Mouse (Mus musculus) hindbrain, embryonic 10.5 days (tissue): ENCODE data around the gene Scarb2. TPM values are rescaled to one million over a fixed set of nuclear protein-coding genes. Genes with fewer than 3 reads are reported as not detected.

Experiments used
- DNase-seq: peaks from one replicate; pipeline ENCODE4 v3.0.0-alpha.2; 2017; ENCODE audit warnings: low spot score
- H3K27ac ChIP-seq: fragments of 300-500 bp; sonication (generic); 2 replicates; pipeline ENCODE4 v1.5.1; 2016; ENCODE audit warnings: mild to moderate bottlenecking, moderate library complexity
- H3K27me3 ChIP-seq: fragments of 300-500 bp; sonication (generic); 2 replicates; pipeline ENCODE4 v1.6.1; 2016; ENCODE audit warnings: mild to moderate bottlenecking; ENCODE audit not compliant: poor library complexity, insufficient read depth, severe bottlenecking
- H3K36me3 ChIP-seq: fragments of 300-500 bp; sonication (generic); 2 replicates; pipeline ENCODE4 v1.6.1; 2016; ENCODE audit warnings: mild to moderate bottlenecking, moderate library complexity
- H3K4me1 ChIP-seq: fragments of 300-500 bp; sonication (generic); replicated peaks from 2 replicates; pipeline ENCODE4 v1.6.1; 2016; ENCODE audit warnings: mild to moderate bottlenecking
- H3K4me3 ChIP-seq: fragments of 300-500 bp; sonication (generic); 2 replicates; pipeline ENCODE4 v1.5.1; 2016; ENCODE audit warnings: mild to moderate bottlenecking, moderate library complexity
- H3K9me3 ChIP-seq: fragments of 300-500 bp; sonication (generic); 2 replicates; pipeline ENCODE4 v1.6.1; 2016; ENCODE audit warnings: mild to moderate bottlenecking, moderate library complexity
- WGBS: fragments of 180-500 bp; shearing (Covaris S2); methylation state at CpG from one replicate; pipeline ENCODE4 v1.1.7; 2016; 5-methylcytosine and 5-hydroxymethylcytosine counted together
- polyA plus RNA-seq: library from polyadenylated mRNA; unstranded; fragments of >200 nt; fragmentation: Nextera tagmentation; extraction: Ambion mirVana; gene quantifications from 2 replicates; pipeline ENCODE4 v1.2.1, GENCODE M21; 2016

Scarb2 gene
- polyA plus RNA-seq, 1 experiment from 2014 or later: 11.8 TPM

- Histone ChIP-seq H3K27ac (no peak overlapping the region), H3K4me1 (peaks cover 17% of the 10 kb centered on the region), H3K4me3 (no peak overlapping the region), H3K27me3 (no peaks in the 10 kb centered on the region), H3K9me3 (no peaks in the 10 kb centered on the region; the same call in 1 of the 2 replicates), H3K36me3 (peaks cover 27% of the 10 kb centered on the region)
- no peak for DNase-seq
- WGBS: 82% methylated on average over 4 of the region's 4 CpGs
These were observed 17.1 kb downstream of the Scarb2 start for GRCm38 (mm10) chr5:92489503-92489902.

- 75% methylated on average over 7 of the region's 7 CpGs for WGBS
- Histone ChIP-seq H3K4me3 (no peak overlapping the region), H3K27ac (no peak overlapping the region), H3K36me3 (peaks cover 32% of the 10 kb centered on the region), H3K4me1 (peaks cover 17% of the 10 kb centered on the region), H3K9me3 (no peaks in the 10 kb centered on the region; the same call in 1 of the 2 replicates), H3K27me3 (no peaks in the 10 kb centered on the region)
- no peak for DNase-seq
These were observed 17.7 kb downstream of the Scarb2 start for GRCm38 (mm10) chr5:92488961-92489360.

- Histone ChIP-seq H3K4me3 (no peak overlapping the region), H3K4me1 (peaks cover 15% of the 10 kb centered on the region), H3K27me3 (no peaks in the 10 kb centered on the region), H3K9me3 (no peaks in the 10 kb centered on the region; the same call in 1 of the 2 replicates), H3K36me3 (peaks cover 38% of the 10 kb centered on the region), H3K27ac (no peak overlapping the region)
- WGBS: 72% methylated on average over 3 of the region's 3 CpGs
- DNase-seq: no peak
These were observed 18.2 kb downstream of the Scarb2 start for GRCm38 (mm10) chr5:92488408-92488807.

- DNase-seq: no peak
- Histone ChIP-seq H3K4me1 (peaks cover 13% of the 10 kb centered on the region), H3K27ac (no peak overlapping the region), H3K9me3 (peaks cover 6% of the 10 kb centered on the region; the same call in 1 of the 2 replicates), H3K36me3 (peaks cover 54% of the 10 kb centered on the region), H3K27me3 (no peaks in the 10 kb centered on the region), H3K4me3 (no peak overlapping the region)
- WGBS: 93% methylated on average over 3 of the region's 3 CpGs
These were observed 19.9 kb downstream of the Scarb2 start for GRCm38 (mm10) chr5:92486758-92487157.

GRCm38 (mm10) chr5:92484880-92485279 lies 21.8 kb downstream of the Scarb2 start:
- 67% methylated on average over 7 of the region's 7 CpGs for WGBS

GRCm38 (mm10) chr5:92472863-92473262 lies 33.8 kb downstream of the Scarb2 start:
- Histone ChIP-seq H3K27me3 (no peaks in the 10 kb centered on the region), H3K27ac (no peak overlapping the region), H3K4me1 (no peaks in the 10 kb centered on the region), H3K4me3 (no peak overlapping the region), H3K36me3 (peaks cover 30% of the 10 kb centered on the region), H3K9me3 (no peaks in the 10 kb centered on the region)
- WGBS: 84% methylated on average over 5 of the region's 5 CpGs
- DNase-seq: no peak

More at GRCm38 (mm10) chr5:92484880-92485279, 21.8 kb downstream of the Scarb2 start:
- Histone ChIP-seq H3K4me3 (no peak overlapping the region), H3K27me3 (no peaks in the 10 kb centered on the region), H3K4me1 (peaks cover 7% of the 10 kb centered on the region; the same call in 1 of the 2 replicates), H3K36me3 (peaks cover 54% of the 10 kb centered on the region), H3K27ac (no peak overlapping the region), H3K9me3 (peaks cover 6% of the 10 kb centered on the region; the same call in 1 of the 2 replicates)
- DNase-seq: no peak

GRCm38 (mm10) chr5:92471531-92471930 lies 35.1 kb downstream of the Scarb2 start:
- Histone ChIP-seq H3K4me3 (no peak overlapping the region), H3K27ac (no peak overlapping the region)
- WGBS: 89% methylated on average over 4 of the region's 4 CpGs

GRCm38 (mm10) chr5:92469201-92470130 lies 37.2 kb downstream of the Scarb2 start:
- Histone ChIP-seq H3K36me3 (peaks cover 17% of the 10 kb centered on the region), H3K27ac (no peak overlapping the region), H3K27me3 (no peaks in the 10 kb centered on the region), H3K4me1 (no peaks in the 10 kb centered on the region), H3K9me3 (no peaks in the 10 kb centered on the region), H3K4me3 (no peak overlapping the region)
- WGBS: 91% methylated on average over 18 of the region's 18 CpGs
- DNase-seq: no peak

More at GRCm38 (mm10) chr5:92471531-92471930, 35.1 kb downstream of the Scarb2 start:
- Histone ChIP-seq H3K36me3 (peaks cover 28% of the 10 kb centered on the region), H3K4me1 (no peaks in the 10 kb centered on the region), H3K9me3 (no peaks in the 10 kb centered on the region), H3K27me3 (no peaks in the 10 kb centered on the region)
- DNase-seq: no peak

- no peaks in the 10 kb centered on the region for H3K4me1 ChIP-seq
- no peaks in the 10 kb centered on the region for H3K9me3 ChIP-seq
- no peak overlapping the region for H3K27ac ChIP-seq
- H3K36me3 ChIP-seq: peaks cover 17% of the 10 kb centered on the region
- 93% methylated on average over 6 of the region's 6 CpGs for WGBS
- H3K4me3 ChIP-seq: no peak overlapping the region
- DNase-seq: no peak
- no peaks in the 10 kb centered on the region for H3K27me3 ChIP-seq
These were observed 38.4 kb downstream of the Scarb2 start for GRCm38 (mm10) chr5:92468234-92468633.

- no peaks in the 10 kb centered on the region for H3K27me3 ChIP-seq
- no peak for DNase-seq
- H3K27ac ChIP-seq: no peak overlapping the region
- no peaks in the 10 kb centered on the region for H3K4me1 ChIP-seq
- H3K36me3 ChIP-seq: peaks cover 15% of the 10 kb centered on the region
- H3K4me3 ChIP-seq: no peak overlapping the region
- H3K9me3 ChIP-seq: no peaks in the 10 kb centered on the region
- 79% methylated on average over 8 of the region's 8 CpGs for WGBS
These were observed 39.4 kb downstream of the Scarb2 start for GRCm38 (mm10) chr5:92467102-92467766.

- no peak overlapping the region for H3K27ac ChIP-seq
- DNase-seq: no peak
- no peak overlapping the region for H3K4me3 ChIP-seq
- H3K4me1 ChIP-seq: no peaks in the 10 kb centered on the region
- H3K36me3 ChIP-seq: peaks cover 8% of the 10 kb centered on the region
- 87% methylated on average over 5 of the region's 5 CpGs for WGBS
- no peaks in the 10 kb centered on the region for H3K27me3 ChIP-seq
- no peaks in the 10 kb centered on the region for H3K9me3 ChIP-seq
These were observed 41.1 kb downstream of the Scarb2 start for GRCm38 (mm10) chr5:92465511-92465910.

- DNase-seq: peak; percentile 53
- Histone ChIP-seq H3K4me1 (no peaks in the 10 kb centered on the region), H3K27ac (no peak overlapping the region), H3K4me3 (no peak overlapping the region), H3K27me3 (no peaks in the 10 kb centered on the region), H3K9me3 (no peaks in the 10 kb centered on the region), H3K36me3 (peaks cover 29% of the 10 kb centered on the region)
- 17% methylated on average over 5 of the region's 5 CpGs for WGBS
These were observed 45.3 kb downstream of the Scarb2 start for GRCm38 (mm10) chr5:92461321-92461720.

GRCm38 (mm10) chr5:92458726-92459125 lies 47.9 kb downstream of the Scarb2 start:
- DNase-seq: no peak
- 34% methylated on average over 5 of the region's 5 CpGs for WGBS
- Histone ChIP-seq H3K4me1 (no peaks in the 10 kb centered on the region), H3K27me3 (no peaks in the 10 kb centered on the region), H3K36me3 (peaks cover 45% of the 10 kb centered on the region), H3K9me3 (no peaks in the 10 kb centered on the region), H3K4me3 (no peak overlapping the region), H3K27ac (no peak overlapping the region)
